Mouse (Mus musculus): ENCODE data around the gene Arpp21. TPM values are rescaled to one million over a fixed set of nuclear protein-coding genes. Genes with fewer than 3 reads are reported as not detected.
"Not testable (repeated sequence)": the region's sequence is repeated elsewhere in the genome, so short reads cannot be mapped to it uniquely, and the experiment has no call there.

Gene Arpp21
- polyA plus RNA-seq, 1 experiment: 0.58 TPM

GRCm38 (mm10) chr9:112047903-112048467 is 187.8 kb downstream of the Arpp21 start:
- Histone ChIP-seq H3K27me3 (ENCODE audit: control insufficient read depth, insufficient read depth, low read length) (no peaks in the 10 kb centered on the region), H3K27ac (ENCODE audit: control insufficient read depth, insufficient read depth, low read depth, low read length) (no peak overlapping the region), H3K4me3 (ENCODE audit: control insufficient read depth, low read depth, low read length) (no peak overlapping the region), H3K4me1 (ENCODE audit: control insufficient read depth, insufficient read depth, low read length) (no peaks in the 10 kb centered on the region), H3K36me3 (ENCODE audit: control insufficient read depth, insufficient read depth, low read length) (no peaks in the 10 kb centered on the region)
- TF ChIP-seq POLR2A (IDR thresholded peaks at IDR 0.05; ENCODE audit: control insufficient read depth, low read depth, low read length) (no peak), CTCF (IDR thresholded peaks at IDR 0.05; ENCODE audit: control insufficient read depth, insufficient read depth, insufficient replicate concordance, low read depth, low read length) (no peak)

- Histone ChIP-seq H3K27me3 (ENCODE audit: control insufficient read depth, insufficient read depth, low read length) (no peaks in the 10 kb centered on the region), H3K4me1 (ENCODE audit: control insufficient read depth, insufficient read depth, low read length) (no peaks in the 10 kb centered on the region), H3K4me3 (ENCODE audit: control insufficient read depth, low read depth, low read length) (no peak overlapping the region), H3K36me3 (ENCODE audit: control insufficient read depth, insufficient read depth, low read length) (no peaks in the 10 kb centered on the region), H3K27ac (ENCODE audit: control insufficient read depth, insufficient read depth, low read depth, low read length) (no peak overlapping the region)
- TF ChIP-seq POLR2A (IDR thresholded peaks at IDR 0.05; ENCODE audit: control insufficient read depth, low read depth, low read length): no peak
- no peak for TF ChIP-seq CTCF (IDR thresholded peaks at IDR 0.05; ENCODE audit: control insufficient read depth, insufficient read depth, insufficient replicate concordance, low read depth, low read length)
These were observed 195.2 kb downstream of the Arpp21 start for GRCm38 (mm10) chr9:112040566-112040965.

GRCm38 (mm10) chr9:112037732-112038131 is 198.0 kb downstream of the Arpp21 start:
- H3K36me3 ChIP-seq (ENCODE audit: control insufficient read depth, insufficient read depth, low read length): no peaks in the 10 kb centered on the region
- TF ChIP-seq CTCF (IDR thresholded peaks at IDR 0.05; ENCODE audit: control insufficient read depth, insufficient read depth, insufficient replicate concordance, low read depth, low read length) (no peak), POLR2A (IDR thresholded peaks at IDR 0.05; ENCODE audit: control insufficient read depth, low read depth, low read length) (no peak)
- no peak overlapping the region for H3K4me3 ChIP-seq (ENCODE audit: control insufficient read depth, low read depth, low read length)
- H3K4me1 ChIP-seq (ENCODE audit: control insufficient read depth, insufficient read depth, low read length): no peaks in the 10 kb centered on the region
- H3K27me3 ChIP-seq (ENCODE audit: control insufficient read depth, insufficient read depth, low read length): no peaks in the 10 kb centered on the region
- no peak overlapping the region for H3K27ac ChIP-seq (ENCODE audit: control insufficient read depth, insufficient read depth, low read depth, low read length)

- peak overlapping the region; percentile 10; the same call in 1 of the 2 replicates for H3K4me3 ChIP-seq (ENCODE audit: control insufficient read depth, low read depth, low read length)
- not testable (repeated sequence) for H3K4me1 ChIP-seq (ENCODE audit: control insufficient read depth, insufficient read depth, low read length); H3K36me3 ChIP-seq (ENCODE audit: control insufficient read depth, insufficient read depth, low read length); H3K27ac ChIP-seq (ENCODE audit: control insufficient read depth, insufficient read depth, low read depth, low read length); H3K27me3 ChIP-seq (ENCODE audit: control insufficient read depth, insufficient read depth, low read length)
These were observed 201.9 kb downstream of the Arpp21 start for GRCm38 (mm10) chr9:112033840-112034239.

GRCm38 (mm10) chr9:112032169-112032568 is 203.6 kb downstream of the Arpp21 start:
- Histone ChIP-seq H3K4me3 (ENCODE audit: control insufficient read depth, low read depth, low read length) (no peak overlapping the region), H3K27ac (ENCODE audit: control insufficient read depth, insufficient read depth, low read depth, low read length) (no peak overlapping the region), H3K36me3 (ENCODE audit: control insufficient read depth, insufficient read depth, low read length) (no peaks in the 10 kb centered on the region), H3K4me1 (ENCODE audit: control insufficient read depth, insufficient read depth, low read length) (no peaks in the 10 kb centered on the region), H3K27me3 (ENCODE audit: control insufficient read depth, insufficient read depth, low read length) (no peaks in the 10 kb centered on the region)
- TF ChIP-seq CTCF (IDR thresholded peaks at IDR 0.05; ENCODE audit: control insufficient read depth, insufficient read depth, insufficient replicate concordance, low read depth, low read length) (no peak), POLR2A (IDR thresholded peaks at IDR 0.05; ENCODE audit: control insufficient read depth, low read depth, low read length) (no peak)

GRCm38 (mm10) chr9:112023562-112024015 is 212.1 kb downstream of the Arpp21 start:
- no peaks in the 10 kb centered on the region for H3K4me1 ChIP-seq (ENCODE audit: control insufficient read depth, insufficient read depth, low read length)
- H3K27me3 ChIP-seq (ENCODE audit: control insufficient read depth, insufficient read depth, low read length): no peaks in the 10 kb centered on the region
- H3K27ac ChIP-seq (ENCODE audit: control insufficient read depth, insufficient read depth, low read depth, low read length): no peak overlapping the region
- no peaks in the 10 kb centered on the region for H3K36me3 ChIP-seq (ENCODE audit: control insufficient read depth, insufficient read depth, low read length)
- TF ChIP-seq POLR2A (IDR thresholded peaks at IDR 0.05; ENCODE audit: control insufficient read depth, low read depth, low read length) (no peak), CTCF (IDR thresholded peaks at IDR 0.05; ENCODE audit: control insufficient read depth, insufficient read depth, insufficient replicate concordance, low read depth, low read length) (no peak)
- no peak overlapping the region for H3K4me3 ChIP-seq (ENCODE audit: control insufficient read depth, low read depth, low read length)

- Histone ChIP-seq H3K4me1 (ENCODE audit: control insufficient read depth, insufficient read depth, low read length) (no peaks in the 10 kb centered on the region), H3K36me3 (ENCODE audit: control insufficient read depth, insufficient read depth, low read length) (no peaks in the 10 kb centered on the region), H3K4me3 (ENCODE audit: control insufficient read depth, low read depth, low read length) (no peak overlapping the region), H3K27ac (ENCODE audit: control insufficient read depth, insufficient read depth, low read depth, low read length) (no peak overlapping the region), H3K27me3 (ENCODE audit: control insufficient read depth, insufficient read depth, low read length) (no peaks in the 10 kb centered on the region)
- TF ChIP-seq CTCF (IDR thresholded peaks at IDR 0.05; ENCODE audit: control insufficient read depth, insufficient read depth, insufficient replicate concordance, low read depth, low read length): no peak
These were observed 212.6 kb downstream of the Arpp21 start for GRCm38 (mm10) chr9:112023111-112023510.

All from testis, adult 2 months (tissue).